Comparison of ENCODE assay signal across 14 mouse cellular contexts in the genomic region with DNA sequence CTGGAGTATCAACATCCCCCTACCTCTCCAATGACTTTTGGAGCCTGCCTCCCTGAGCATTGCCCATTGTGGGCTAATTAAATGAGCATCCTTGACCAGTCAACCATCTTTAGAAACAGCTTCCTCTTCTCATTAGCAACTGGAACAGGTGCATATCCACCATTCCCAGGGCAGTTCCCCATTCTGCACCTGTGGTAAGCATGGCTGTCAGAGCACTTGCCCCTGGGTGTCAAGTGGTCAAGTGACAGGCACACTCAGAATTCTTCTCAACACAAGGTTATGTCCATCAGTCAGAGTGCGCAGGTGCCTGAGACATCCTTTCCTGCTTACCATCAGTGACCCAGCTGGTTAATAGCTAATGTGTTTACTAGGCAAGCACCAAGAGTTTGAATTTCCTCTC.
"Had no signal": no experiment of that assay in that cellular context is flagged by ENCODE, and none has a peak within 500 bp of the region (broad histone marks: within the 10 kb centered on the region; RNA-seq: fewer than 3 reads in every experiment).

No protein-coding gene starts in this region.

- H3K27me3 ChIP-seq: intestine, embryonic 15.5 days; kidney, embryonic 15.5 days; liver, embryonic 13.5 days had no signal

- ATAC-seq: intestine, embryonic 15.5 days; midbrain, embryonic 16.5 days had no signal

- H3K4me2 ChIP-seq: intestine, embryonic 15.5 days; kidney, embryonic 15.5 days; liver, embryonic 13.5 days; lung, embryonic 14.5 days had no signal

- H3K9ac ChIP-seq: intestine, embryonic 15.5 days; kidney, embryonic 15.5 days; liver, embryonic 13.5 days; lung, embryonic 14.5 days had no signal

- H3K27ac ChIP-seq: intestine, embryonic 15.5 days; kidney, embryonic 15.5 days; left cerebral cortex, adult 2 months; limb, embryonic 10.5 days; liver, embryonic 13.5 days; midbrain, embryonic 10.5 days; stomach, postnatal 0 days had no signal

- DNase-seq: kidney, postnatal 25 days; liver, embryonic 13.5 days; lung, embryonic 14.5 days; lung, postnatal 10 days; lung, postnatal 4 days; right cerebral cortex, postnatal 25 days; thymus, postnatal 4 days had no signal

- H3K36me3 ChIP-seq: intestine, embryonic 15.5 days; kidney, embryonic 15.5 days; limb, embryonic 10.5 days; liver, embryonic 13.5 days; midbrain, embryonic 10.5 days had no signal

- H3K4me3 ChIP-seq: intestine, embryonic 15.5 days; kidney, embryonic 15.5 days; left cerebral cortex, adult 2 months; limb, embryonic 10.5 days; liver, embryonic 13.5 days; midbrain, embryonic 10.5 days had no signal

- H3K9me3 ChIP-seq: intestine, embryonic 15.5 days; kidney, embryonic 15.5 days; limb, embryonic 10.5 days; liver, embryonic 13.5 days; midbrain, embryonic 10.5 days had no signal
